Mouse (Mus musculus) megakaryocyte, embryonic 14.5 days (primary cell): ENCODE measurements around the gene Lzts3.

Experiments
- FLI1 ChIP-seq: IDR thresholded peaks from 2 replicates; pipeline ENCODE4 v1.6.1; 2012; ENCODE audit warnings: low read length, inconsistent platforms, mixed read lengths
- GATA1 ChIP-seq: IDR thresholded peaks from 3 replicates; pipeline ENCODE4 v1.6.1; 2012; ENCODE audit warnings: mixed read lengths, low read length, inconsistent platforms, borderline replicate concordance

DNA sequence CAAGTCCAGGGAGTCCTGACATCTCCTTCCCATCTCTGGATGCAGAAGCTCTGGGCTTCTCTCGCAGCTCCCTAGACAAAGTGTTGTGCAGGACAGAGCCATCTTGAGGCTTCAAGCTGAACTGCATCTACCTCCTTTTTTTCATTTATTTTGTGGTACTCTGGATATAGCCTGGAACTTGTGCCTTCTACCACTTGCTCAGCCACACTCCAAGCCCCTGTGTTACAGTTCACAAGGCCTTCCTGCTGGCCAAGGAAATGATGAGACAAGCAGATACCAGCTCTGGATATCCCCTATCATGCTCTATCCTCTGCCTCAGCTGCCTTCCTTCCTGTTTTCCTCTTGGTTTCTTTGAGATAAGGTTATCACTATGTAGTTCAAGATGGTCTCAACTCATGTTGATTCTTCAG, 45.0 kb downstream of the Lzts3 start:
- TF ChIP-seq GATA1 = no peak
- TF ChIP-seq FLI1 = no peak
